Mouse (Mus musculus) hindbrain, embryonic 14.5 days (tissue): ENCODE results near the gene Crip1. TPM values are rescaled to one million over a fixed set of nuclear protein-coding genes. Genes with fewer than 3 reads are reported as not detected.

Experiments
- ATAC-seq: fragments of 200-750 bp; cut with Nextera tagmentation; 2 replicates; pipeline ENCODE4 v1.8.0; 2017; ENCODE audit warnings: moderate number of reproducible peaks, mild to moderate bottlenecking, moderate TSS enrichment, moderate library complexity; ENCODE audit not compliant: low FRiP score
- DNase-seq: peaks from one replicate; pipeline ENCODE4 v3.0.0-alpha.2; 2015; ENCODE audit warnings: low spot score
- H3K27ac ChIP-seq: fragments of 300-500 bp; sonication (generic); 2 replicates; pipeline ENCODE4 v1.5.1; 2014; ENCODE audit warnings: mild to moderate bottlenecking, moderate library complexity
- H3K27me3 ChIP-seq: fragments of 300-500 bp; sonication (generic); 2 replicates; pipeline ENCODE4 v1.6.1; 2014; ENCODE audit warnings: mild to moderate bottlenecking, low read length, mixed read lengths; ENCODE audit not compliant: control insufficient read depth, insufficient read depth
- H3K36me3 ChIP-seq: fragments of 300-500 bp; sonication (generic); replicated peaks from 2 replicates; pipeline ENCODE4 v1.6.1; 2014; ENCODE audit not compliant: control insufficient read depth, insufficient read depth
- H3K4me1 ChIP-seq: fragments of 300-500 bp; sonication (generic); replicated peaks from 2 replicates; pipeline ENCODE4 v1.6.1; 2014; ENCODE audit warnings: antibody characterized with exemption, low read length, mixed read lengths; ENCODE audit not compliant: control insufficient read depth, insufficient read depth
- H3K4me2 ChIP-seq: fragments of 300-500 bp; sonication (generic); replicated peaks from 2 replicates; pipeline ENCODE4 v1.6.1; 2014; ENCODE audit warnings: mild to moderate bottlenecking, moderate library complexity
- H3K4me3 ChIP-seq: fragments of 300-500 bp; sonication (generic); replicated peaks from 2 replicates; pipeline ENCODE4 v1.5.1; 2014; ENCODE audit warnings: mild to moderate bottlenecking, low read length
- H3K9ac ChIP-seq: fragments of 300-500 bp; sonication (generic); 2 replicates; pipeline ENCODE4 v1.6.1; 2014
- H3K9me3 ChIP-seq: fragments of 300-500 bp; sonication (generic); 2 replicates; pipeline ENCODE4 v1.6.1; 2016; ENCODE audit warnings: low read length; ENCODE audit not compliant: control insufficient read depth
- WGBS: fragments of 180-500 bp; shearing (Covaris S2); extraction: QIAGEN DNeasy Blood & Tissue Kit; methylation state at CpG from one replicate; pipeline ENCODE4 v1.1.7; 2014; 5-methylcytosine and 5-hydroxymethylcytosine counted together
- polyA plus RNA-seq: library from polyadenylated mRNA; unstranded; fragments of >200 nt; fragmentation: Nextera tagmentation; extraction: Ambion mirVana; gene quantifications from 2 replicates; pipeline ENCODE4 v1.2.1, GENCODE M21; 2014

Gene Crip1
- polyA plus RNA-seq, 1 experiment from 2014 or later: 34.4 TPM

- H3K27ac ChIP-seq: no peak overlapping the region
- no peak for ATAC-seq
- 67% methylated on average over 7 of the region's 7 CpGs for WGBS
- H3K4me2 ChIP-seq: peak overlapping the region; percentile 65
- no peak for DNase-seq
- no peaks in the 10 kb centered on the region for H3K9me3 ChIP-seq
- H3K36me3 ChIP-seq: peaks cover 30% of the 10 kb centered on the region
- H3K9ac ChIP-seq: peak overlapping the region; percentile 69; the same call in 1 of the 2 replicates
- H3K4me1 ChIP-seq: peaks cover 32% of the 10 kb centered on the region
- H3K4me3 ChIP-seq: peak overlapping the region; percentile 66
- no peaks in the 10 kb centered on the region for H3K27me3 ChIP-seq
These were observed 3.0 kb upstream of the Crip1 start for GRCm38 (mm10) chr12:113143164-113143563.

- no peaks in the 10 kb centered on the region for H3K9me3 ChIP-seq
- no peaks in the 10 kb centered on the region for H3K27me3 ChIP-seq
- WGBS: 79% methylated on average over 20 of the region's 20 CpGs
- H3K36me3 ChIP-seq: peaks cover 28% of the 10 kb centered on the region
- H3K4me1 ChIP-seq: peaks cover 31% of the 10 kb centered on the region
- no peak overlapping the region for H3K4me2 ChIP-seq
- H3K4me3 ChIP-seq: no peak overlapping the region
- H3K9ac ChIP-seq: no peak overlapping the region
- no peak overlapping the region for H3K27ac ChIP-seq
- no peak for DNase-seq
- ATAC-seq: no peak
These were observed 1.9 kb upstream of the Crip1 start for GRCm38 (mm10) chr12:113144001-113144756.

- ATAC-seq (no peak), DNase-seq (no peak)
- no peaks in the 10 kb centered on the region for H3K9me3 ChIP-seq
- H3K27ac ChIP-seq: no peak overlapping the region
- H3K4me3 ChIP-seq: no peak overlapping the region
- H3K4me2 ChIP-seq: no peak overlapping the region
- H3K9ac ChIP-seq: no peak overlapping the region
- peaks cover 28% of the 10 kb centered on the region for H3K36me3 ChIP-seq
- H3K27me3 ChIP-seq: 0 out of 2 replicates have a peak, but pooled peaks cover 3% of the 10 kb centered on the region
- H3K4me1 ChIP-seq: peaks cover 28% of the 10 kb centered on the region
- 96% methylated on average over 16 of the region's 16 CpGs for WGBS
These were observed 1.2 kb upstream of the Crip1 start for GRCm38 (mm10) chr12:113144886-113145285.

GRCm38 (mm10) chr12:113145591-113145990 lies 525 bp upstream of the Crip1 start:
- Histone ChIP-seq H3K4me3 (no peak overlapping the region), H3K27me3 (0 out of 2 replicates have a peak, but pooled peaks cover 5% of the 10 kb centered on the region), H3K9me3 (no peaks in the 10 kb centered on the region), H3K27ac (no peak overlapping the region), H3K36me3 (peaks cover 28% of the 10 kb centered on the region), H3K9ac (no peak overlapping the region), H3K4me1 (peaks cover 28% of the 10 kb centered on the region), H3K4me2 (no peak overlapping the region)
- no peak for DNase-seq
- WGBS: 95% methylated on average over 5 of the region's 5 CpGs
- no peak for ATAC-seq

GRCm38 (mm10) chr12:113147481-113147880 lies 1.4 kb downstream of the Crip1 start:
- Histone ChIP-seq H3K27me3 (0 out of 2 replicates have a peak, but pooled peaks cover 19% of the 10 kb centered on the region), H3K9ac (no peak overlapping the region), H3K4me3 (no peak overlapping the region), H3K4me1 (peaks cover 17% of the 10 kb centered on the region), H3K9me3 (no peaks in the 10 kb centered on the region), H3K4me2 (no peak overlapping the region), H3K27ac (no peak overlapping the region), H3K36me3 (peaks cover 28% of the 10 kb centered on the region)
- ATAC-seq (no peak), DNase-seq (no peak)
- WGBS: 70% methylated on average over 8 of the region's 8 CpGs

GRCm38 (mm10) chr12:113148381-113149035 lies 2.4 kb downstream of the Crip1 start:
- no peak for DNase-seq
- ATAC-seq: no peak
- H3K36me3 ChIP-seq: peaks cover 24% of the 10 kb centered on the region
- 0 out of 2 replicates have a peak, but pooled peaks cover 23% of the 10 kb centered on the region for H3K27me3 ChIP-seq
- no peak overlapping the region for H3K4me3 ChIP-seq
- 0 out of 2 replicates have a peak, but pooled peaks cover 12% of the 10 kb centered on the region for H3K4me1 ChIP-seq
- no peak overlapping the region for H3K27ac ChIP-seq
- no peak overlapping the region for H3K9ac ChIP-seq
- no peaks in the 10 kb centered on the region for H3K9me3 ChIP-seq
- WGBS: 43% methylated on average over 16 of the region's 16 CpGs
- no peak overlapping the region for H3K4me2 ChIP-seq

GRCm38 (mm10) chr12:113149341-113149740 lies 3.2 kb downstream of the Crip1 start:
- ATAC-seq: no peak

GRCm38 (mm10) chr12:113149896-113150295 lies 3.8 kb downstream of the Crip1 start:
- 0 out of 2 replicates have a peak, but pooled peaks cover 23% of the 10 kb centered on the region for H3K27me3 ChIP-seq
- peaks cover 15% of the 10 kb centered on the region; the same call in 1 of the 2 replicates for H3K4me1 ChIP-seq
- no peak overlapping the region for H3K9ac ChIP-seq
- no peak overlapping the region for H3K27ac ChIP-seq
- H3K9me3 ChIP-seq: no peaks in the 10 kb centered on the region
- H3K36me3 ChIP-seq: peaks cover 11% of the 10 kb centered on the region
- ATAC-seq (no peak), DNase-seq (no peak)
- H3K4me2 ChIP-seq: no peak overlapping the region
- no peak overlapping the region for H3K4me3 ChIP-seq
- 89% methylated on average over 3 of the region's 3 CpGs for WGBS

More at GRCm38 (mm10) chr12:113149341-113149740, 3.2 kb downstream of the Crip1 start:
- WGBS: 52% methylated on average over 4 of the region's 4 CpGs
- H3K27me3 ChIP-seq: 0 out of 2 replicates have a peak, but pooled peaks cover 23% of the 10 kb centered on the region
- DNase-seq: no peak
- no peak overlapping the region for H3K9ac ChIP-seq
- no peak overlapping the region for H3K4me3 ChIP-seq
- H3K36me3 ChIP-seq: peaks cover 17% of the 10 kb centered on the region
- no peaks in the 10 kb centered on the region for H3K9me3 ChIP-seq
- H3K4me1 ChIP-seq: 0 out of 2 replicates have a peak, but pooled peaks cover 12% of the 10 kb centered on the region
- H3K4me2 ChIP-seq: no peak overlapping the region
- no peak overlapping the region for H3K27ac ChIP-seq

- DNase-seq: no peak
- no peak overlapping the region for H3K9ac ChIP-seq
- H3K4me3 ChIP-seq: no peak overlapping the region
- peaks cover 4% of the 10 kb centered on the region; the same call in 1 of the 2 replicates for H3K36me3 ChIP-seq
- 0 out of 2 replicates have a peak, but pooled peaks cover 23% of the 10 kb centered on the region for H3K27me3 ChIP-seq
- WGBS: 81% methylated on average over 4 of the region's 4 CpGs
- no peak overlapping the region for H3K4me2 ChIP-seq
- no peak for ATAC-seq
- peaks cover 22% of the 10 kb centered on the region for H3K4me1 ChIP-seq
- no peaks in the 10 kb centered on the region for H3K9me3 ChIP-seq
- H3K27ac ChIP-seq: no peak overlapping the region
These were observed 4.5 kb downstream of the Crip1 start for GRCm38 (mm10) chr12:113150591-113150990.
